In genomic region chr2:60963616-60964015, GRCm38 (mm10) we compare ENCODE assay signal across 8 mouse cellular contexts. TPM values are rescaled to one million over a fixed set of nuclear protein-coding genes. Genes with fewer than 3 reads are reported as not detected.
DNase-seq lines count a peak whose midpoint lies in the region; ATAC-seq and TF ChIP-seq lines count a peak whose summit lies in the region.

No protein-coding gene starts in this region.

- peaks cover 15% of the 10 kb centered on the region; the same call in 1 of the 2 replicates for H3K4me1 ChIP-seq in heart, postnatal 0 days (ENCODE audit: control insufficient read depth, insufficient read depth)
- no peaks in the 10 kb centered on the region for H3K4me1 ChIP-seq in liver, embryonic 14.5 days (replicated peaks; ENCODE audit: control insufficient read depth in 2 of 2, insufficient read depth in 2 of 2, low read length in 1 of 2)
- H3K4me1 ChIP-seq in olfactory bulb, adult 2 months (ENCODE audit: control insufficient read depth, insufficient read depth, low read length), result peaks cover 6% of the 10 kb centered on the region

- intact Hi-C loops in heart, postnatal 25 days (cut with DNase I), result loop anchor here (2.0 to 5.0 kb wide), 6 partner anchors 51 to 439 kb away; partner anchors contain the start of gene Itgb6

- H3K9me3 ChIP-seq in heart, postnatal 0 days (replicated peaks; ENCODE audit: control insufficient read depth, low read length), result no peaks in the 10 kb centered on the region
- no peaks in the 10 kb centered on the region for H3K9me3 ChIP-seq in liver, embryonic 14.5 days (ENCODE audit: control insufficient read depth, low read length)

- TF ChIP-seq CTCF in heart, postnatal 0 days (IDR thresholded peaks at IDR 0.05; ENCODE audit: low read depth), result no peak
- TF ChIP-seq CTCF in liver, embryonic 14.5 days (IDR thresholded peaks at IDR 0.05; ENCODE audit: low read depth), result no peak
- no peak for TF ChIP-seq CTCF in olfactory bulb, adult 2 months (IDR thresholded peaks at IDR 0.05; ENCODE audit: insufficient read depth, low read depth, low read length)

- peak; percentile 12 to 28 for DNase-seq in heart, adult 9 months (ENCODE audit: low spot score in 2 of 2)
- DNase-seq in heart, postnatal 25 days (ENCODE audit: low spot score), result no peak
- DNase-seq in adipocyte (ENCODE audit: low spot score), result peak; percentile 55
- peak; percentile 73 for DNase-seq in heart, postnatal 0 days (ENCODE audit: low spot score)
- no peak for DNase-seq in liver, embryonic 14.5 days (ENCODE audit: low read depth in 3 of 3, low spot score in 3 of 3)
- DNase-seq in spleen, postnatal 4 days (ENCODE audit: low spot score in 2 of 2), result no peak

- no peak for TF ChIP-seq EP300 in heart, postnatal 0 days (IDR thresholded peaks at IDR 0.05; ENCODE audit: low read depth)
- TF ChIP-seq EP300 in liver, embryonic 14.5 days (IDR thresholded peaks at IDR 0.05; ENCODE audit: low read depth), result no peak

- TF ChIP-seq POLR2A in olfactory bulb, adult 2 months (IDR thresholded peaks at IDR 0.05; ENCODE audit: insufficient read depth, low read depth, low read length), result no peak

- peak overlapping the region; percentile 90 for H3K4me3 ChIP-seq in heart, postnatal 0 days (ENCODE audit: low read depth, low read length)
- H3K4me3 ChIP-seq in liver, embryonic 14.5 days (ENCODE audit: insufficient read depth in 1 of 2, low read depth in 2 of 2, low read length in 2 of 2), result peak overlapping the region; percentile 56 to 62
- peak overlapping the region; percentile 80 for H3K4me3 ChIP-seq in olfactory bulb, adult 2 months (ENCODE audit: insufficient read depth, low read depth, low read length)

- H3K27me3 ChIP-seq in heart, postnatal 0 days (ENCODE audit: control insufficient read depth, insufficient read depth, low read length), result no peaks in the 10 kb centered on the region
- peaks cover 24% of the 10 kb centered on the region for H3K27me3 ChIP-seq in liver, embryonic 14.5 days (ENCODE audit: control insufficient read depth, insufficient read depth, low read length)

- peak overlapping the region; percentile 98 for H3K27ac ChIP-seq in heart, postnatal 0 days (ENCODE audit: low read depth)
- H3K27ac ChIP-seq in liver, embryonic 14.5 days, result no peak overlapping the region
- H3K27ac ChIP-seq in olfactory bulb, adult 2 months (ENCODE audit: insufficient read depth, low read depth, low read length), result 0 out of 2 replicates have a peak overlapping the region, but pooled peaks have one; percentile 6

- ATAC-seq in heart, postnatal 0 days (ENCODE audit: insufficient read depth, low read depth), result 0 out of 2 replicates have a peak, but pooled peaks have one; percentile 19
- no peak for ATAC-seq in liver, embryonic 14.5 days (ENCODE audit: insufficient read depth)
- no peak for ATAC-seq in activated CD4-positive, CD25-positive, alpha-beta regulatory T cell, adult 4 months

- peak overlapping the region; percentile 86 for H3K9ac ChIP-seq in heart, postnatal 0 days (replicated peaks; ENCODE audit: low read depth, low read length)
- H3K9ac ChIP-seq in liver, embryonic 14.5 days (replicated peaks), result no peak overlapping the region

- no peaks in the 10 kb centered on the region; the same call in 1 of the 2 replicates for H3K36me3 ChIP-seq in heart, postnatal 0 days (replicated peaks; ENCODE audit: control insufficient read depth, insufficient read depth, low read length)
- no peaks in the 10 kb centered on the region for H3K36me3 ChIP-seq in liver, embryonic 14.5 days (replicated peaks; ENCODE audit: control insufficient read depth, insufficient read depth, low read depth)

- 6% methylated on average over 5 of the region's 5 CpGs for WGBS in heart, postnatal 0 days
- 18% methylated on average over 5 of the region's 5 CpGs for WGBS in liver, embryonic 14.5 days (ENCODE audit: insufficient replicate concordance)
- 28% methylated on average over 5 of the region's 5 CpGs for WGBS in olfactory bulb, adult 2 months

- peak overlapping the region; percentile 77 for H3K4me2 ChIP-seq in heart, postnatal 0 days (ENCODE audit: low read depth, low read length)
- peak overlapping the region; percentile 49 for H3K4me2 ChIP-seq in liver, embryonic 14.5 days (ENCODE audit: low read depth)

RNA-seq across cellular contexts. Expression of gene Rbms1, which starts 0.6 kb away (rescaled TPM):
- 10 to 100 TPM; 47.3 to 47.7 TPM for total RNA-seq in heart, postnatal 25 days (2021)
- total RNA-seq in heart, postnatal 0 days (2014; rRNA removed; ENCODE audit: low replicate concordance), result 56.2 and 84.1 TPM in 2 replicates
- 52.8 and 55.6 TPM in 2 replicates for polyA plus RNA-seq in heart, postnatal 0 days (2015; fragmentation: Nextera tagmentation; extraction: Ambion mirVana)
- 16.8 and 17.5 TPM in 2 replicates for polyA plus RNA-seq in liver, embryonic 14.5 days (2012; rRNA removed)
- polyA plus RNA-seq in liver, embryonic 14.5 days (2014; fragmentation: Nextera tagmentation; extraction: Ambion mirVana), result 31.8 and 39.9 TPM in 2 replicates
- polyA plus RNA-seq in olfactory bulb, adult 2 months (2012; ENCODE audit: insufficient read depth, insufficient read length, low replicate concordance, missing spikeins), result not detected in 2 replicates
- polyA plus RNA-seq in activated CD4-positive, CD25-positive, alpha-beta regulatory T cell, adult 4 months (2017; shearing (Covaris generic)), result 10 to 100 TPM; 15.3 to 29.9 TPM

Comparison
In these comparisons a context has a peak if more than half of its experiments do, and no peak if none do; other contexts are left out.
1. DNase-seq: peak in heart, adult 9 months (2 of 2), adipocyte (single experiment) and heart, postnatal 0 days (single experiment); none in heart, postnatal 25 days (single experiment), liver, embryonic 14.5 days (0 of 3) and spleen, postnatal 4 days (0 of 2).
2. Peak in every context shown above with its lines, with median percentiles within 50 percentile points of each other: H3K4me3 ChIP-seq.